Mouse (Mus musculus) midbrain, embryonic 15.5 days (tissue): ENCODE measurements at regions not wholly inside any gene's neighbourhood (a gene's known extent, or its start where the extent isn't known, plus 50 kb on each side); places are given as distances from the start of the nearest gene placed in this dataset.
A peak's percentile ranks its signal among the peaks of the same experiment; 100 is the strongest.

Source experiments
- ATAC-seq: fragments of 200-750 bp; cut with Nextera tagmentation; replicated peaks from 2 replicates; pipeline ENCODE4 v1.8.0; 2017; ENCODE audit warnings: moderate TSS enrichment
- H3K27ac ChIP-seq: fragments of 300-500 bp; sonication (generic); 2 replicates; pipeline ENCODE4 v1.5.1; 2015; ENCODE audit warnings: mild to moderate bottlenecking, inconsistent platforms
- H3K27me3 ChIP-seq: fragments of 300-500 bp; sonication (generic); replicated peaks from 2 replicates; pipeline ENCODE4 v1.6.1; 2015; ENCODE audit warnings: inconsistent platforms
- H3K36me3 ChIP-seq: fragments of 300-500 bp; sonication (generic); replicated peaks from 2 replicates; pipeline ENCODE4 v1.6.1; 2015; ENCODE audit warnings: inconsistent platforms
- H3K4me1 ChIP-seq: fragments of 300-500 bp; sonication (generic); 2 replicates; pipeline ENCODE4 v1.6.1; 2015; ENCODE audit warnings: inconsistent platforms
- H3K4me2 ChIP-seq: fragments of 300-500 bp; sonication (generic); 2 replicates; pipeline ENCODE4 v1.6.1; 2015; ENCODE audit warnings: inconsistent platforms, mild to moderate bottlenecking, moderate library complexity
- H3K4me3 ChIP-seq: fragments of 300-500 bp; sonication (generic); 2 replicates; pipeline ENCODE4 v1.5.1; 2015; ENCODE audit warnings: mild to moderate bottlenecking, inconsistent platforms
- H3K9ac ChIP-seq: fragments of 300-500 bp; sonication (generic); 2 replicates; pipeline ENCODE4 v1.6.1; 2015; ENCODE audit warnings: mild to moderate bottlenecking, inconsistent platforms
- H3K9me3 ChIP-seq: fragments of 300-500 bp; sonication (generic); 2 replicates; pipeline ENCODE4 v1.6.1; 2016; ENCODE audit warnings: inconsistent platforms
- WGBS: fragments of 180-500 bp; shearing (Covaris S2); methylation state at CpG from one replicate; pipeline ENCODE4 v1.1.7; 2015; ENCODE audit warnings: mixed read lengths; 5-methylcytosine and 5-hydroxymethylcytosine counted together

GRCm38 (mm10) chrX:58686119-58686518, 223.0 kb upstream of the 4930550L24Rik start:
- H3K9me3 ChIP-seq, result no peaks in the 10 kb centered on the region
- H3K4me3 ChIP-seq, result no peak overlapping the region
- H3K27me3 ChIP-seq, result no peaks in the 10 kb centered on the region
- WGBS, result 67% methylated on average over 4 of the region's 4 CpGs
- no peaks in the 10 kb centered on the region for H3K4me1 ChIP-seq
- H3K9ac ChIP-seq, result no peak overlapping the region
- H3K27ac ChIP-seq, result no peak overlapping the region
- ATAC-seq, result no peak
- no peaks in the 10 kb centered on the region for H3K36me3 ChIP-seq
- H3K4me2 ChIP-seq, result no peak overlapping the region

DNA sequence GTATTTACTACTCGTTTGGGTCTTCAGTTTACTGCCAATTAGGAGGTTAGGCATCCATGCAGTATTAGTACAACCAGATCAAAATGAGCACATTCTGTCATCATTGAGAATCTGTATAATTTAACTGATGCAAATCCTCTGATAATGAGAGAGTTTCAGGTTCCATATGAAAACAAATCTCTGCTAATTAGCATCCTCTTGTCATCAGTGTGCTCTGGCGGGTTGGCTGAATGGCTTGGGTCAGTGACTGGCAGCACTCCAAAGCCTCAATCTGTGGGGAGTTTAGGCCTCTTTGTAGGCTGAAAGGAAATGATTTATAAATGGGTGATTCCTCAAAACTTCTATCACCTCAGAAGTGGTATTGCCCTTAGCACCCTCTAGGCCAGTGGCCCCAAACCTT, 220.2 kb upstream of the 4930550L24Rik start:
- WGBS, result 52% methylated on average over 2 of the region's 2 CpGs
- Histone ChIP-seq H3K4me3 (no peak overlapping the region), H3K4me2 (no peak overlapping the region), H3K27ac (no peak overlapping the region), H3K9ac (no peak overlapping the region), H3K9me3 (no peaks in the 10 kb centered on the region), H3K36me3 (no peaks in the 10 kb centered on the region), H3K27me3 (no peaks in the 10 kb centered on the region), H3K4me1 (no peaks in the 10 kb centered on the region)
- ATAC-seq, result 0 out of 2 replicates have a peak, but pooled peaks have one; percentile 42

DNA sequence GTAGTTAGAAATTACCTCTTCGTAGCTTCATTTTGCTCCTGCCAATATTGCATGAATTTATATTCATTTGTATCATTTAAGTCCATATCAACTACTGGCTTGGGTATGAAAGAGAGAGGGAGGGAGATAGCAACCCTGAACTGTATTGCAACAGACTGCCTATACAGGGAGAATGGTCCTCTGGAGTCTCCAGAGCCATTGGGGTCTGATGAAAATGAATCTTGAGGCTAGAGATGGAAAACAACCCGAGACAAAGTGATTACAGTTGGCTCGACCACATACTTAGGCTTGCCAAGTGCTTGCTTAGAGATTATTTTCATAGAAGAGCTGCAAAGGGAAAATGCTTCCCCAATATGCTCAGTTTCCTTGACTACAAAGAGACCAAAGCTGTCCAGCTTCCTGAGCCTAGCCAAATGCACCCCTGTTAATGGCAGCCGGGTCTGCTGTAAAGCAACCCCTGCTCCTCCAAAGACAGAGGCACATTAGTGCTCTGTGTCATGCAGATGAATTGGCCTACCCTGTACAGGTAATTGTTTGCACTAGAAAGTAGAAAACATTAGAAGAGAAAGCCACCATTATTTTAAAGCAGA, 206.9 kb upstream of the 4930550L24Rik start:
- Histone ChIP-seq H3K4me1 (no peaks in the 10 kb centered on the region), H3K4me2 (no peak overlapping the region), H3K4me3 (no peak overlapping the region), H3K27me3 (no peaks in the 10 kb centered on the region), H3K9me3 (no peaks in the 10 kb centered on the region), H3K9ac (no peak overlapping the region), H3K36me3 (no peaks in the 10 kb centered on the region), H3K27ac (no peak overlapping the region)
- ATAC-seq, result no peak
- WGBS, result 67% methylated on average over 4 of the region's 4 CpGs
